Mouse (Mus musculus) CH12.LX (cell line): Measurements from ENCODE around the gene Krt20. TPM values are rescaled to one million over a fixed set of nuclear protein-coding genes. Genes with fewer than 3 reads are reported as not detected.

ENCODE experiments used
- DNase-seq: peaks from one replicate; pipeline ENCODE4 v3.0.0-alpha.2; 2013; ENCODE audit errors: extremely low read depth
- H3K27ac ChIP-seq: 2 replicates; pipeline ENCODE4 v1.5.1; 2012; ENCODE audit warnings: low read depth, mild to moderate bottlenecking, control low read depth, moderate library complexity; ENCODE audit not compliant: insufficient read depth
- H3K27me3 ChIP-seq: replicated peaks from 2 replicates; pipeline ENCODE3; 2012; ENCODE audit warnings: inconsistent platforms
- H3K36me3 ChIP-seq, 2 experiments: replicated peaks in 1 of 2; 2 replicates each; pipeline versions ENCODE3 to v1.6.1; 2012; ENCODE audit warnings: inconsistent platforms in 1 of 2, low read length in 1 of 2, mild to moderate bottlenecking in 1 of 2, mixed read lengths in 1 of 2, moderate library complexity in 1 of 2; ENCODE audit not compliant: control insufficient read depth in 1 of 2, insufficient read depth in 1 of 2
- H3K4me1 ChIP-seq, 2 experiments: 2 replicates each; pipeline ENCODE4 v1.6.1; 2012; ENCODE audit warnings: inconsistent platforms in 1 of 2, moderate library complexity in 1 of 2; ENCODE audit not compliant: insufficient read depth in 2 of 2, control insufficient read depth in 1 of 2
- H3K4me2 ChIP-seq: 2 replicates; pipeline ENCODE4 v1.6.1; 2012; ENCODE audit warnings: low read depth, mild to moderate bottlenecking, control low read depth; ENCODE audit not compliant: poor library complexity, insufficient read depth, severe bottlenecking
- H3K4me3 ChIP-seq, 3 experiments: fragments of 150-350 bp in 1 of 3; sonication (generic) in 1 of 3; replicated peaks in 1 of 3; 2 replicates each; pipeline versions ENCODE3 to v1.5.1; 2011 to 2012; ENCODE audit warnings: low read depth in 2 of 3, low read length in 2 of 3, mild to moderate bottlenecking in 2 of 3, moderate library complexity in 2 of 3, control low read depth in 1 of 3, improper control_type of control experiment in 1 of 3, inconsistent platforms in 1 of 3, mixed read lengths in 1 of 3; ENCODE audit not compliant: poor library complexity in 1 of 3
- H3K79me2 ChIP-seq: replicated peaks from 2 replicates; pipeline ENCODE4 v1.6.1; 2012; ENCODE audit warnings: mild to moderate bottlenecking, moderate library complexity; ENCODE audit not compliant: control insufficient read depth, poor library complexity, insufficient read depth, severe bottlenecking; ENCODE audit errors: extremely low read depth
- H3K9ac ChIP-seq: 2 replicates; pipeline ENCODE4 v1.6.1; 2012; ENCODE audit warnings: low read depth, mild to moderate bottlenecking, control low read depth, moderate library complexity; ENCODE audit not compliant: insufficient read depth
- H3K9me3 ChIP-seq: replicated peaks from 2 replicates; pipeline ENCODE3; 2012; ENCODE audit warnings: low read length, inconsistent platforms, mixed read lengths
- BHLHE40 ChIP-seq: IDR thresholded peaks from 2 replicates; pipeline ENCODE4 v1.6.1; 2011; ENCODE audit warnings: mild to moderate bottlenecking, low read depth, low read length, improper control_type of control experiment
- CHD1 ChIP-seq: IDR thresholded peaks from 2 replicates; pipeline ENCODE4 v1.6.1; 2012; ENCODE audit warnings: low read depth, low read length, improper control_type of control experiment, inconsistent platforms
- CHD2 ChIP-seq: IDR thresholded peaks from 2 replicates; pipeline ENCODE4 v1.6.1; 2011; ENCODE audit warnings: low read length, improper control_type of control experiment
- CTCF ChIP-seq, 2 experiments: IDR thresholded peaks in 1 of 2; conservative IDR thresholded peaks in 1 of 2; 2 replicates each; pipeline ENCODE4 v1.5.1; 2011 to 2012; ENCODE audit warnings: low read depth in 2 of 2, low read length in 2 of 2, improper control_type of control experiment in 1 of 2, inconsistent platforms in 1 of 2, mild to moderate bottlenecking in 1 of 2, moderate library complexity in 1 of 2
- E2F4 ChIP-seq: IDR thresholded peaks from 2 replicates; pipeline ENCODE4 v1.6.1; 2011; ENCODE audit warnings: low read depth, low read length, improper control_type of control experiment; ENCODE audit not compliant: insufficient replicate concordance
- ELF1 ChIP-seq: IDR thresholded peaks from 2 replicates; pipeline ENCODE4 v1.6.1; 2014; ENCODE audit warnings: low read depth, mild to moderate bottlenecking, inconsistent platforms, low read length, improper control_type of control experiment
- EP300 ChIP-seq: IDR thresholded peaks from 2 replicates; pipeline ENCODE4 v1.6.1; 2011; ENCODE audit warnings: low read length, improper control_type of control experiment
- ETS1 ChIP-seq: conservative IDR thresholded peaks from 2 replicates; pipeline ENCODE4 v1.6.1; 2012; ENCODE audit warnings: low read depth, mild to moderate bottlenecking, inconsistent platforms, low read length, improper control_type of control experiment, moderate library complexity
- GABPA ChIP-seq: IDR thresholded peaks from 2 replicates; pipeline ENCODE4 v1.6.1; 2012; ENCODE audit warnings: low read depth, low read length, improper control_type of control experiment, inconsistent platforms; ENCODE audit not compliant: insufficient replicate concordance
- HCFC1 ChIP-seq: IDR thresholded peaks from 2 replicates; pipeline ENCODE4 v1.6.1; 2012; ENCODE audit warnings: low read depth, mild to moderate bottlenecking, inconsistent platforms, low read length, improper control_type of control experiment
- IRF4 ChIP-seq: IDR thresholded peaks from 2 replicates; pipeline ENCODE4 v1.6.1; 2014; ENCODE audit warnings: low read depth, mild to moderate bottlenecking, inconsistent platforms, low read length, improper control_type of control experiment
- KAT2A ChIP-seq: IDR thresholded peaks from 2 replicates; pipeline ENCODE4 v1.6.1; 2012; ENCODE audit warnings: low read length, improper control_type of control experiment, inconsistent platforms; ENCODE audit not compliant: insufficient replicate concordance
- MAFK ChIP-seq: IDR thresholded peaks from 2 replicates; pipeline ENCODE4 v1.6.1; 2011; ENCODE audit warnings: low read length, improper control_type of control experiment; ENCODE audit not compliant: insufficient replicate concordance
- MAX ChIP-seq: IDR thresholded peaks from 2 replicates; pipeline ENCODE4 v1.6.1; 2011; ENCODE audit warnings: low read length, improper control_type of control experiment
- MAZ ChIP-seq: IDR thresholded peaks from 2 replicates; pipeline ENCODE4 v1.6.1; 2012; ENCODE audit warnings: low read depth, mild to moderate bottlenecking, inconsistent platforms, low read length, improper control_type of control experiment, moderate library complexity
- MEF2A ChIP-seq: IDR thresholded peaks from 2 replicates; pipeline ENCODE4 v1.6.1; 2014; ENCODE audit warnings: low read depth, mild to moderate bottlenecking, inconsistent platforms, low read length, improper control_type of control experiment, borderline replicate concordance
- MXI1 ChIP-seq: IDR thresholded peaks from 2 replicates; pipeline ENCODE4 v1.6.1; 2011; ENCODE audit warnings: mild to moderate bottlenecking, low read depth, low read length, improper control_type of control experiment
- MYC ChIP-seq: IDR thresholded peaks from 2 replicates; pipeline ENCODE4 v1.6.1; 2011; ENCODE audit warnings: low read depth, mild to moderate bottlenecking, improper control_type of control experiment, low read length
- NELFE ChIP-seq: IDR thresholded peaks from 2 replicates; pipeline ENCODE4 v1.6.1; 2011; ENCODE audit warnings: low read depth, low read length, improper control_type of control experiment
- NRF1 ChIP-seq: IDR thresholded peaks from 2 replicates; pipeline ENCODE4 v1.6.1; 2014; ENCODE audit warnings: low read depth, mild to moderate bottlenecking, inconsistent platforms, low read length, improper control_type of control experiment, moderate library complexity
- PAX5 ChIP-seq: IDR thresholded peaks from 2 replicates; pipeline ENCODE4 v1.6.1; 2012; ENCODE audit warnings: low read length, inconsistent platforms, mixed read lengths
- POLR2A ChIP-seq: IDR thresholded peaks from 2 replicates; pipeline ENCODE4 v1.6.1; 2011; ENCODE audit warnings: low read depth, mild to moderate bottlenecking, improper control_type of control experiment, low read length
- POLR2AphosphoS2 ChIP-seq: IDR thresholded peaks from 2 replicates; pipeline ENCODE4 v1.6.1; 2011; ENCODE audit warnings: low read depth, low read length, improper control_type of control experiment
- RCOR1 ChIP-seq: conservative IDR thresholded peaks from 2 replicates; pipeline ENCODE4 v1.6.1; 2012; ENCODE audit warnings: low read depth, mild to moderate bottlenecking, inconsistent platforms, low read length, improper control_type of control experiment
- SIN3A ChIP-seq: IDR thresholded peaks from 2 replicates; pipeline ENCODE4 v1.6.1; 2012; ENCODE audit warnings: low read length, improper control_type of control experiment, inconsistent platforms
- SMC3 ChIP-seq: IDR thresholded peaks from 2 replicates; pipeline ENCODE4 v1.6.1; 2011; ENCODE audit warnings: low read depth, low read length, improper control_type of control experiment
- TBP ChIP-seq: conservative IDR thresholded peaks from 2 replicates; pipeline ENCODE4 v1.6.1; 2011; ENCODE audit warnings: low read depth, low read length, improper control_type of control experiment
- TCF12 ChIP-seq: IDR thresholded peaks from 2 replicates; pipeline ENCODE4 v1.6.1; 2014; ENCODE audit warnings: low read depth, mild to moderate bottlenecking, inconsistent platforms, low read length, improper control_type of control experiment
- UBTF ChIP-seq: IDR thresholded peaks from 2 replicates; pipeline ENCODE4 v1.6.1; 2012; ENCODE audit warnings: low read depth, mild to moderate bottlenecking, inconsistent platforms, low read length, improper control_type of control experiment, moderate library complexity
- USF2 ChIP-seq: conservative IDR thresholded peaks from 2 replicates; pipeline ENCODE4 v1.6.1; 2011; ENCODE audit warnings: low read depth, low read length, improper control_type of control experiment
- ZC3H11A ChIP-seq: IDR thresholded peaks from 2 replicates; pipeline ENCODE4 v1.6.1; 2012; ENCODE audit warnings: low read depth, mild to moderate bottlenecking, inconsistent platforms, low read length, improper control_type of control experiment
- ZKSCAN1 ChIP-seq: IDR thresholded peaks from 2 replicates; pipeline ENCODE4 v1.6.1; 2012; ENCODE audit warnings: low read depth, inconsistent platforms, low read length, improper control_type of control experiment, borderline replicate concordance
- ZMIZ1 ChIP-seq: IDR thresholded peaks from 2 replicates; pipeline ENCODE4 v1.6.1; 2012; ENCODE audit warnings: low read depth, mild to moderate bottlenecking, inconsistent platforms, low read length, improper control_type of control experiment
- ZNF384 ChIP-seq: IDR thresholded peaks from 2 replicates; pipeline ENCODE4 v1.6.1; 2012; ENCODE audit warnings: low read depth, low read length, improper control_type of control experiment, inconsistent platforms
- dilution Hi-C: fragments of 300-500 bp; cut with MboI; formaldehyde crosslinking; loops from 2 replicates; pipeline ENCODE4 v1.14.3; 2020; ENCODE audit warnings: low sequenced_read_pairs; ENCODE audit not compliant: extremely low pct_unique_long_range_greater_than_20kb, extremely low pct_ligation_motif_present
- in situ Hi-C: fragments of 300-500 bp; cut with MboI; formaldehyde crosslinking; loops from 3 replicates; pipeline ENCODE4 v1.14.3; 2019; ENCODE audit warnings: low sequenced_read_pairs, low pct_ligation_motif_present, low pct_unique_long_range_greater_than_20kb, mixed read lengths
- polyA plus RNA-seq: library from polyadenylated mRNA; unstranded; fragments of >175 nt; gene quantifications from 2 replicates; pipeline ENCODE4 v1.2.1, GENCODE M21; 2012; ENCODE audit warnings: low read depth; ENCODE audit not compliant: insufficient read length
- total RNA-seq, 2 experiments: library from RNA; depleted of rRNA; stranded (reverse); fragments of 300-350 nt in 1 of 2; fragments of >200 nt in 1 of 2; gene quantifications; 2 replicates each; pipeline ENCODE4 v1.2.3; 2012 to 2014

Gene Krt20
- total and polyA plus RNA-seq, 3 experiments = not detected

- TF ChIP-seq E2F4 (no peak), MYC (no peak), RCOR1 (no peak), MAZ (no peak), MXI1 (no peak), ZKSCAN1 (no peak), HCFC1 (no peak), POLR2A (no peak), MAX (no peak), MEF2A (no peak), SMC3 (peak; percentile 52), ETS1 (no peak), MAFK (no peak), USF2 (no peak), POLR2AphosphoS2 (no peak), CTCF (conservative IDR thresholded peaks at IDR 0.05 in 1 of 2, IDR thresholded peaks at IDR 0.05 in 1 of 2; ENCODE audit: low read depth in 2 of 2, low read length in 2 of 2) (peak in 1 of 2 experiments; percentile 65; a peak in 2 of 4 replicates), PAX5 (no peak), EP300 (no peak), TCF12 (0 out of 2 replicates have a peak, but pooled peaks have one; percentile 20), ZMIZ1 (no peak), ZC3H11A (no peak), ELF1 (no peak), SIN3A (no peak), GABPA (no peak), ZNF384 (0 out of 2 replicates have a peak, but pooled peaks have one; percentile 7), BHLHE40 (peak; percentile 22; the same call in 1 of the 2 replicates), KAT2A (no peak), CHD1 (no peak), IRF4 (peak; percentile 71), CHD2 (no peak), UBTF (no peak), TBP (no peak), NRF1 (no peak), NELFE (peak; percentile 38; the same call in 1 of the 2 replicates)
- DNase-seq = peak; percentile 65
- H3K27me3 ChIP-seq = peaks cover 88% of the 10 kb centered on the region
- no peak overlapping the region for H3K4me2 ChIP-seq
- no peak overlapping the region for H3K9ac ChIP-seq
- no peaks in the 10 kb centered on the region for H3K36me3 ChIP-seq
- in situ Hi-C loops = no loop called here
- no peak overlapping the region for H3K4me3 ChIP-seq
- H3K4me1 ChIP-seq = peaks cover 0 to 2% of the 10 kb centered on the region in 2 experiments; a peak in 1 of 4 replicates
- no peaks in the 10 kb centered on the region for H3K79me2 ChIP-seq
- H3K27ac ChIP-seq = no peak overlapping the region
- no peaks in the 10 kb centered on the region for H3K9me3 ChIP-seq
- dilution Hi-C loops = no loop called here
Observed at GRCm38 (mm10) chr11:99430670-99431069, 7.3 kb downstream of the Krt20 start.
